Mouse (Mus musculus) lung, postnatal 0 days (tissue): ENCODE results near the gene Cptp.

Source experiments
- CTCF ChIP-seq: IDR thresholded peaks from 2 replicates; pipeline ENCODE4 v1.5.1; 2016; ENCODE audit warnings: antibody characterized with exemption, mild to moderate bottlenecking
- EP300 ChIP-seq: IDR thresholded peaks from 2 replicates; pipeline ENCODE4 v1.6.1; 2016; ENCODE audit warnings: antibody characterized with exemption, mild to moderate bottlenecking, control low read depth

DNA sequence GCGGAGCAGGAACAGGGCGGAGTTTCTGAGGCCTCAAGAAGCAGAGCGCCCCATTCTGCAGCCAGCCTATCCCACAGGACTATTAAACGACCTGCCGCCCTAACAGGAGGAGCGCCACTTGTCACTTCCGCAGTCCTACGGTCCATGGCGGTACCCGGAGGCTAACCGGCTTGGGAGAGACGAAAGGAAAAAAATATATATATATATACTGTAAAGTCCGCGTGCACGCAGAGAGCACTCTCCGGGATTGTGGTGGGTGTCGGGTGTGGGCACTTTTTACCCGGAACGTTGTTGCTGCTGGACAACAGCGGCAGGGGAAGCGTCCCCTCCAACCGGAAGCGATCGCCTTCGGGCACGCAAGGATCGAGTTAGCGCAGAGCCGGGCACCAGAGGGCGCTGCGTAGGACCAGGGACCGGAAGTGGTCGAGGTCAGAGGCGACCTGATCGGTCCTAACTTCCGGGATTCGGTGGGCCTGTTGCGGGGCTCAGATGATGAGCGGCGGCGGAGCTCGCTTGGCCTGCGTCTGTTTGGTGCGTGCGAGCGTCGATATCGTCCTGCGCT, 38.0 kb downstream of the Cptp start, which contains the start of gene Aurkaip1:
- TF ChIP-seq CTCF (peak; percentile 93), EP300 (no peak)
